33 mouse cellular contexts compared by ENCODE assay signal in the genomic region with DNA sequence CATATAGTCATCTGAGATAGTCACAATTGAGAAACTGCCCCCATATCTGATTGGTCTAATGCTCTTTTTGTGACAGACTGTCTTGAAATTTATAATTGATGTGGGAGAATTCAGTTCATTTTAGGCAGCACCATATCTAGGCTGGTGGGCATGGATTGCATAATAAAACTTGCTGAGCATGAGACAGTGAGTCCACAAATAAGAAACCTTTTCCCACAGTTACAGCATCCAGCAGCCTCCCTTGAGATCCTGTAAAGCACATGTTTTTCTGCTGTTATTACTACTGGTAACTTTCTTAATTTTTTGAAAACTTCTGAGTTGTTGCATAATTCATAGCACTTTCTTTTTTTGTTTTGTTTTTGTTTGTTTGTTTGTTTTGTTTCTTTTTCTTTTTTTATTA. TPM values are rescaled to one million over a fixed set of nuclear protein-coding genes. Genes with fewer than 3 reads are reported as not detected.
DNase-seq lines count a peak whose midpoint lies in the region; ATAC-seq lines count a peak whose summit lies in the region.
"Had no signal": no experiment of that assay in that cellular context is flagged by ENCODE, and none has a peak within 500 bp of the region (broad histone marks: within the 10 kb centered on the region; RNA-seq: fewer than 3 reads in every experiment).

No protein-coding gene starts in this region.

- no peaks in the 10 kb centered on the region for H3K27me3 ChIP-seq in heart, embryonic 12.5 days (replicated peaks)
- H3K27me3 ChIP-seq: CH12.LX; heart, embryonic 13.5 days; hindbrain, embryonic 12.5 days; hindbrain, embryonic 15.5 days had no signal

- peak; percentile 26 for DNase-seq in gastrocnemius, adult 18-20 months (ENCODE audit: low spot score)
- no peak for DNase-seq in gastrocnemius, postnatal 4 days (ENCODE audit: low spot score in 2 of 2)
- peak; percentile 92 for DNase-seq in heart, adult 11 months
- DNase-seq in heart, postnatal 25 days (ENCODE audit: low spot score) = peak; percentile 1
- no peak for DNase-seq in heart, postnatal 36 days
- DNase-seq in spleen, postnatal 10 days (ENCODE audit: low spot score in 2 of 2) = no peak
- DNase-seq: adrenal gland, adult 2 months; B cell, adult 2 months; cerebellum, adult 18-20 months; cerebellum, adult 9-10 months; cerebellum, postnatal 14 days; forebrain, postnatal 0 days; gastrocnemius, postnatal 36 days; heart, postnatal 14 days; kidney, adult 2 months had no signal

- H3K9ac ChIP-seq in heart, embryonic 12.5 days = no peak overlapping the region
- H3K9ac ChIP-seq: forebrain, postnatal 0 days; heart, embryonic 13.5 days; hindbrain, embryonic 12.5 days; hindbrain, embryonic 15.5 days had no signal

- H3K4me2 ChIP-seq in heart, embryonic 12.5 days = no peak overlapping the region
- H3K4me2 ChIP-seq: heart, embryonic 13.5 days; hindbrain, embryonic 12.5 days; hindbrain, embryonic 15.5 days had no signal

- no peak overlapping the region for H3K4me3 ChIP-seq in heart, embryonic 12.5 days
- H3K4me3 ChIP-seq: heart, adult 2 months; heart, embryonic 13.5 days; hindbrain, embryonic 12.5 days; hindbrain, embryonic 15.5 days had no signal

- H3K36me3 ChIP-seq in heart, embryonic 12.5 days = no peaks in the 10 kb centered on the region
- H3K36me3 ChIP-seq: G1E; heart, embryonic 13.5 days; hindbrain, embryonic 12.5 days; hindbrain, embryonic 15.5 days had no signal

- H3K9me3 ChIP-seq in heart, embryonic 12.5 days (replicated peaks) = no peaks in the 10 kb centered on the region
- H3K9me3 ChIP-seq: G1E; heart, embryonic 13.5 days; hindbrain, embryonic 12.5 days; hindbrain, embryonic 15.5 days had no signal

- ATAC-seq in heart, embryonic 12.5 days (ENCODE audit: insufficient number of reproducible peaks, low FRiP score) = no peak
- ATAC-seq: forebrain, embryonic 14.5 days; forebrain, postnatal 0 days; intestine, postnatal 0 days; Patski had no signal

- intact Hi-C loops in heart, postnatal 25 days (cut with DNase I) = no loop called here
- intact Hi-C loops in heart, postnatal 36 days (cut with DNase I) = no loop called here

- no peak overlapping the region for H3K27ac ChIP-seq in heart, embryonic 12.5 days (ENCODE audit: poor library complexity, severe bottlenecking)
- H3K27ac ChIP-seq: heart, adult 2 months; heart, embryonic 13.5 days; hindbrain, embryonic 12.5 days; hindbrain, embryonic 15.5 days had no signal

- H3K4me1 ChIP-seq in heart, embryonic 12.5 days (replicated peaks) = no peaks in the 10 kb centered on the region
- H3K4me1 ChIP-seq: heart, embryonic 13.5 days; hindbrain, embryonic 12.5 days; hindbrain, embryonic 15.5 days had no signal

RNA-seq across cellular contexts. Expression of gene Ccer1, which starts 9.9 kb away (rescaled TPM):
- total RNA-seq in gastrocnemius, adult 18-20 months (2021) = not detected
- total RNA-seq in gastrocnemius, postnatal 4 days (2021) = not detected
- polyA plus RNA-seq in heart, embryonic 12.5 days (2016; fragmentation: Nextera tagmentation; extraction: Ambion mirVana) = not detected in 2 replicates
- total RNA-seq in heart, postnatal 25 days (2021) = not detected
- total RNA-seq in heart, postnatal 36 days (2021) = not detected
- total RNA-seq: adrenal gland, adult 2 months; adrenal gland, postnatal 36 days; CH12.LX; forebrain, postnatal 0 days; gastrocnemius, postnatal 36 days; heart, adult 2 months; heart, postnatal 14 days had no signal
- polyA plus RNA-seq: adrenal gland, adult 2 months; embryonic facial prominence, embryonic 11.5 days; embryonic facial prominence, embryonic 14.5 days; forebrain, embryonic 11.5 days; forebrain, embryonic 14.5 days; forebrain, postnatal 0 days; frontal cortex, adult 2 months; G1E; heart, adult 2 months; heart, embryonic 13.5 days; heart, embryonic 16.5 days; hindbrain, embryonic 15.5 days; intestine, embryonic 14.5 days; intestine, postnatal 0 days; kidney, embryonic 14.5 days; Patski had no signal

RNA-seq across cellular contexts. Expression of gene Epyc, which starts 39.1 kb away (rescaled TPM):
- total RNA-seq in gastrocnemius, adult 18-20 months (2021) = not detected
- total RNA-seq in gastrocnemius, postnatal 4 days (2021) = under 1 TPM; 0.47 to 0.60 TPM
- 0.42 and 0.79 TPM in 2 replicates for polyA plus RNA-seq in heart, embryonic 12.5 days (2016; fragmentation: Nextera tagmentation; extraction: Ambion mirVana)
- total RNA-seq in heart, postnatal 25 days (2021) = under 1 TPM; 0.50 to 0.52 TPM
- under 1 TPM; 0.30 to 0.44 TPM for total RNA-seq in heart, postnatal 36 days (2021)
- total RNA-seq: CH12.LX had no signal
- polyA plus RNA-seq: adrenal gland, adult 2 months; frontal cortex, adult 2 months; G1E; kidney, embryonic 14.5 days; Patski had no signal

RNA-seq across cellular contexts. Expression of gene C030005K15Rik, which starts 43.6 kb away (rescaled TPM):
- total RNA-seq in gastrocnemius, adult 18-20 months (2021) = not detected
- not detected for total RNA-seq in gastrocnemius, postnatal 4 days (2021)
- not detected in 2 replicates for polyA plus RNA-seq in heart, embryonic 12.5 days (2016; fragmentation: Nextera tagmentation; extraction: Ambion mirVana)
- not detected for total RNA-seq in heart, postnatal 25 days (2021)
- not detected for total RNA-seq in heart, postnatal 36 days (2021)
- total RNA-seq: adrenal gland, adult 2 months; adrenal gland, postnatal 36 days; CH12.LX; forebrain, postnatal 0 days; G1E; gastrocnemius, postnatal 36 days; heart, adult 2 months; heart, postnatal 14 days had no signal
- polyA plus RNA-seq: adrenal gland, adult 2 months; embryonic facial prominence, embryonic 11.5 days; embryonic facial prominence, embryonic 14.5 days; forebrain, embryonic 11.5 days; forebrain, embryonic 14.5 days; forebrain, postnatal 0 days; G1E; heart, adult 2 months; heart, embryonic 13.5 days; heart, embryonic 16.5 days; hindbrain, embryonic 12.5 days; hindbrain, embryonic 15.5 days; intestine, embryonic 14.5 days; intestine, postnatal 0 days; kidney, adult 2 months; kidney, embryonic 14.5 days; Patski had no signal

Comparison
In these comparisons a context has a peak if more than half of its experiments do, and no peak if none do; other contexts are left out.
1. DNase-seq: peak in gastrocnemius, adult 18-20 months (single experiment), heart, adult 11 months (single experiment) and heart, postnatal 25 days (single experiment); none in gastrocnemius, postnatal 4 days (0 of 2), heart, postnatal 36 days (0 of 2) and spleen, postnatal 10 days (0 of 2).